Mouse (Mus musculus): ENCODE results near the gene Igsf8.

DNA sequence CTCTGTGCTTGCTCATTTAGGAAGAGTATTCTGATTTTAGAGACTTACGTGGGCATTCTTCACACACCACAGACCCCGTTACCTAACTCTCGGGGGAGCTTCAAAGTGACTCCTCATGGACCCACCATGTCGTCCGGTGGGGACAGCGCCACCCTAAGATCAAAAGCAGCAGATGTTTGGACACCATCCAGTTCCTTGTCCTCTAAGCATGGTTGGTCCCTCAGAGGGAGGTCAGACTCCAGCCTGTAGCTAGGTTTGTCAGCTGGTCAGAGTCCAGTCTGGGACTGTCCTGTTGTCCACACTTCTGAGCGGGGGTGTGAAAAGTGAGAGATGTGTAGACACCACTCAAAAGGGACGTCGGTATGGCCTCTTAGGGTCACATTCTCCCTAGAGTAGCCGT, 85.3 kb downstream of the Igsf8 start:
- TF ChIP-seq POLR2A (IDR thresholded peaks at IDR 0.05; ENCODE audit: low read depth, low read length), result no peak
- TF ChIP-seq CTCF (IDR thresholded peaks at IDR 0.05; ENCODE audit: extremely low read depth, insufficient read depth, insufficient read length, insufficient replicate concordance), result no peak
